Mouse (Mus musculus) embryonic facial prominence, embryonic 11.5 days (tissue): ENCODE measurements around the gene Hist1h2bp. TPM values are rescaled to one million over a fixed set of nuclear protein-coding genes. Genes with fewer than 3 reads are reported as not detected.
"Not testable (repeated sequence)": the region's sequence is repeated elsewhere in the genome, so short reads cannot be mapped to it uniquely, and the experiment has no call there.

Experiments
- ATAC-seq: fragments of 200-750 bp; cut with Nextera tagmentation; replicated peaks from 2 replicates; pipeline ENCODE4 v1.8.0; 2017; ENCODE audit warnings: low read depth; ENCODE audit not compliant: insufficient number of reproducible peaks, low FRiP score, low TSS enrichment
- DNase-seq: peaks from one replicate; pipeline ENCODE4 v3.0.0-alpha.2; 2015; ENCODE audit warnings: low spot score
- H3K27ac ChIP-seq: fragments of 300-500 bp; sonication (generic); replicated peaks from 2 replicates; pipeline ENCODE4 v1.5.1; 2014; ENCODE audit warnings: mild to moderate bottlenecking, low read depth, low read length, control low read depth
- H3K27me3 ChIP-seq: fragments of 300-500 bp; sonication (generic); 2 replicates; pipeline ENCODE4 v1.6.1; 2014; ENCODE audit warnings: mild to moderate bottlenecking, low read length, moderate library complexity, mixed read lengths; ENCODE audit not compliant: control insufficient read depth, insufficient read depth
- H3K36me3 ChIP-seq: fragments of 300-500 bp; sonication (generic); replicated peaks from 2 replicates; pipeline ENCODE4 v1.6.1; 2014; ENCODE audit warnings: low read depth, mild to moderate bottlenecking, low read length, moderate library complexity, mixed read lengths; ENCODE audit not compliant: control insufficient read depth, insufficient read depth
- H3K4me1 ChIP-seq: fragments of 300-500 bp; sonication (generic); 2 replicates; pipeline ENCODE4 v1.6.1; 2014; ENCODE audit warnings: low read length, mixed read lengths; ENCODE audit not compliant: control insufficient read depth, insufficient read depth
- H3K4me2 ChIP-seq: fragments of 300-500 bp; sonication (generic); 2 replicates; pipeline ENCODE4 v1.6.1; 2014; ENCODE audit warnings: low read depth, mild to moderate bottlenecking, control low read depth, low read length, moderate library complexity
- H3K4me3 ChIP-seq: fragments of 300-500 bp; sonication (generic); 2 replicates; pipeline ENCODE4 v1.5.1; 2014; ENCODE audit warnings: low read depth, low read length, control low read depth
- H3K9ac ChIP-seq: fragments of 300-500 bp; sonication (generic); replicated peaks from 2 replicates; pipeline ENCODE4 v1.6.1; 2014; ENCODE audit warnings: mild to moderate bottlenecking, control low read depth, low read length
- H3K9me3 ChIP-seq: fragments of 300-500 bp; sonication (generic); replicated peaks from 2 replicates; pipeline ENCODE4 v1.6.1; 2016; ENCODE audit warnings: mild to moderate bottlenecking, low read length, inconsistent platforms, mixed read lengths; ENCODE audit not compliant: control insufficient read depth
- WGBS: fragments of 180-500 bp; shearing (Covaris S2); extraction: QIAGEN DNeasy Blood & Tissue Kit; methylation state at CpG from one replicate; pipeline ENCODE4 v1.1.7; 2014; 5-methylcytosine and 5-hydroxymethylcytosine counted together
- polyA plus RNA-seq: library from polyadenylated mRNA; unstranded; fragments of >200 nt; fragmentation: Nextera tagmentation; extraction: Ambion mirVana; gene quantifications from 2 replicates; pipeline ENCODE4 v1.2.1, GENCODE M21; 2014

The Hist1h2bp gene
- polyA plus RNA-seq, 1 experiment from 2014 or later, result 3.1 TPM

DNA sequence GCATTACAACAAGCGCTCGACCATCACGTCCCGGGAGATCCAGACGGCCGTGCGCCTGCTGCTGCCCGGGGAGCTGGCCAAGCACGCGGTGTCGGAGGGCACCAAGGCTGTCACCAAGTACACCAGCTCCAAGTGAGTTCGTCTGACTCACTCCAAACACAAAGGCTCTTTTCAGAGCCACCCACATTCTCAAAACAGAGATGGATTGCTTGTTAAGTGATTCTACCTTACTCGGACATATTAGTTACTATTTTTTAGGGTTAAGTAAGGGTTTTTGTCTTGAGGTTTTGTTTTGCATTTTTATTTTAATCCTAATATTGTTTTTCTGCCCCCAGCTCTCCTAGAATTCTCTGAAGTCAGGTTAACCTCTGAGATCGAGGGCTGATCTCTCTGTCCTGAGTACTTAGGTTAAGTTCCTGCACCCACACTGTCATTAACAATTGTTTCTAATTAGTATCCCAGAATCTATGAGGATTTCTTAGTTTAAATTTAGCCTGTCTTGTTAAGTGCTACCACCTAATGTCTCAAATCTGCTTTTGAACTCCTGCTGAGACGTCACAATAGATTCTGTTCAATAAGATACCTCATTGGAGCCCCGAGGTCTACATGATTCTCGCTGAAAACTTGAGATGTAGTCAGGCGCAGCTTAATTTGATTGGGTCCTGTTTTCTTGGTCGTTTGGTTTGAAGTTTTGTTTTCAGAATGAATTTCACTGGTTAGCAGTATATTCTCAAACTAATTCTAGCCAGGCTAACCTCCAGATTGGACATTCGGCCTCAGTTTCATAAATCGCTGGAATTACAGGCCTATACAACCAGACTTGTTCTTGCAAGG lies 716 bp downstream of the Hist1h2bp start:
- Histone ChIP-seq H3K36me3 (no peaks in the 10 kb centered on the region), H3K9me3 (no peaks in the 10 kb centered on the region), H3K27me3 (no peaks in the 10 kb centered on the region), H3K4me1 (no peaks in the 10 kb centered on the region), H3K9ac (peak overlapping the region; percentile 55), H3K4me3 (peak overlapping the region; percentile 21), H3K4me2 (peak overlapping the region; percentile 28), H3K27ac (peak overlapping the region; percentile 85)
- 16% methylated on average over 13 of the region's 21 CpGs for WGBS
- peak; percentile 64 for DNase-seq
- ATAC-seq, result no peak

DNA sequence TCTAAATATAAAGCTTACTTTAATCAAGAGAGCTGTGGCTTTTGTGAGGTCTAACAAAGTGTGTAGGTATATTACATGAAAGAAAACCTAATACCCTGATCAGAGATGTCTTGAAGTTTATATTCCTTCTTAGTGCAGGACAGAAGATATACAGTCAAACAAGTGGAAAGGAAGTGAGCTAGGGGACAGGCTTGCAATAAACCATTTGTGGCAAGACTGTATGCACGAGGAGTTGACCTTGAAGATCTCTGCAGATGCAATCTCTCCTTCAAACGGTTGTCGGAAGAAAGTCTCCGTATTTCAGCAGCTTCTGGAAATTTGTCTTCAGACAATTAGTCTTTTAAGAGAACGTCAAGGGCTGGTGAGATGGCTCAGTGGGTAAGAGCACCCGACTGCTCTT lies 2.7 kb downstream of the Hist1h2bp start:
- Histone ChIP-seq H3K27me3 (no peaks in the 10 kb centered on the region), H3K4me1 (no peaks in the 10 kb centered on the region), H3K4me3 (no peak overlapping the region), H3K36me3 (no peaks in the 10 kb centered on the region), H3K9me3 (no peaks in the 10 kb centered on the region), H3K4me2 (no peak overlapping the region), H3K9ac (no peak overlapping the region), H3K27ac (no peak overlapping the region)
- DNase-seq (no peak), ATAC-seq (no peak)
- 65% methylated on average over 6 of the region's 6 CpGs for WGBS

DNA sequence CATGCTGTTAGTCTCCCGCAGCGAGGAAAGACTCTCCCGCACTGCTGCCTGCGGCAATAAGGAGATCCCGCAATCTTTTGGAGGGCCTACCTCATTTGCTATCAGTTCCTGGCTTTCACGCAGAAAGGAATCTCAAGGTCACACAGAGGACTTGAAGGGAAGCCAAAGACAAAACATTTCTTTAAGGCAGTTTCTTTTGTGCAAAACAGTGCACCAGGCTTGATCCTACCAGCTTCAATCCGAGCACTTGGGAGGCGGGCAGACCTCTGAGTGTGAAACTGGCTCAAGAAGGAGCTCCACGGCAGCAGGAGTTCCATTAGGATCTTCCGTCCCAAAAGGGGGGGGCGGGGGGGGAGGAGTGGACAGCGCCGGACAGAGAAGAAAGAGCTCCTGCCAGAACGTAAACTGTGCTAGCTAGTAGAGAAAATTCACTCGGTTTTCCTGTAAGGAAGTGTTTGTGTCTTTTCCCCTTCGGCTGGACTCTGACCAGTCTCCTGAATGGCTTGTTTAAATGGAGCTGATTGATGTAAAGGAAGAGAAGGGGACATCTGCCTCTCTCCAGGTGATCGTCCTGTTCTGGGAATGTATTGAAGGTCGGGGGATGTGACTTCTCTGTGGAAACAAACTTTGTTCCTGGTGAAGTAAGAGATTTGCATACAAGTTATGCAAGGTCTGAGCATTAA lies 3.5 kb downstream of the Hist1h2bp start:
- H3K27ac ChIP-seq, result peak overlapping the region; percentile 31
- no peak overlapping the region for H3K4me3 ChIP-seq
- H3K4me1 ChIP-seq, result no peaks in the 10 kb centered on the region
- peak overlapping the region; percentile 2 for H3K9ac ChIP-seq
- no peaks in the 10 kb centered on the region for H3K9me3 ChIP-seq
- peak; percentile 26 for DNase-seq
- H3K27me3 ChIP-seq, result no peaks in the 10 kb centered on the region
- 8% methylated on average over 17 of the region's 18 CpGs for WGBS
- no peaks in the 10 kb centered on the region for H3K36me3 ChIP-seq
- no peak for ATAC-seq
- peak overlapping the region; percentile 10 for H3K4me2 ChIP-seq

DNA sequence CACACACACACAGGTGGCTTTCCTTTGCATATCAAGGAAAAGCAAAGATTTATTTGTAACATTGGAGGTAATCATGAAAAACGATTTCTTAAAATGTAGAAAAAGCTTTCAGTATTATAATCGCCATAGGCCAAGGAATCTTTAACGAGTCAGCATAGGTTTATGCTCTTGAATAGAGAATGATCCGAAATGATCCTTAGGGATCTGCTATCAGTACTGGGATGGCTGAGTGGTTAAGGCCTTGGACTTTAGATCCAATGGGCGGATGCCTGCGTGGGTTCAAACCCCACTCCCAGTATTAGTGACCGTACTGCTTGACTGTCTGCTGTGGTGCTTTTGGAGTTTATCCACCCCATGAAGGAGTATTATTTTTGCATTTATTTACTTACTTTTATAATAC lies 8.3 kb downstream of the Hist1h2bp start:
- DNase-seq (no peak), ATAC-seq (no peak)
- Histone ChIP-seq H3K4me1 (no peaks in the 10 kb centered on the region), H3K4me2 (no peak overlapping the region), H3K27ac (no peak overlapping the region), H3K9ac (no peak overlapping the region), H3K9me3 (no peaks in the 10 kb centered on the region), H3K27me3 (no peaks in the 10 kb centered on the region), H3K36me3 (no peaks in the 10 kb centered on the region), H3K4me3 (no peak overlapping the region)
- WGBS, result 94% methylated on average over 7 of the region's 7 CpGs

DNA sequence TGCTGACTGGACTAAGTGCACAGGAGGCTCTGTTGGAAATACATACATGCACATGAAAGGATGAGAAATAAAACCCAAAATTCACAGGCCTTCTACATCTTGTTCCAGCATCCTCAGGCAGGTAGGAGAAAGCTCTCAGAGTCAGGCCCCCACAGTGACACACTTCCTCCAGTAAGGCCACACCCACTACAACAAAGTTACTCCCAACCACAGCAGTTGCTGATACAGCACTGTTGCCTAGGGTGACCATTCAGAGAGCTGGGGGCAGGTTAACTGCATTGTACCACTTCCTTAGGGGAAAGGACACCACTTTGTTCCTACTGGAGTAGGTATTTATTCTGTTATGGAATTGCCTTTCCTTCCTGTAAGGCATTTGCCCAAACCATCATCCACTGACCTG lies 9.9 kb downstream of the Hist1h2bp start:
- H3K36me3 ChIP-seq, H3K4me3 ChIP-seq, H3K9ac ChIP-seq, H3K4me1 ChIP-seq, DNase-seq, ATAC-seq, H3K27ac ChIP-seq, H3K27me3 ChIP-seq, H3K4me2 ChIP-seq, H3K9me3 ChIP-seq: not testable (repeated sequence)

DNA sequence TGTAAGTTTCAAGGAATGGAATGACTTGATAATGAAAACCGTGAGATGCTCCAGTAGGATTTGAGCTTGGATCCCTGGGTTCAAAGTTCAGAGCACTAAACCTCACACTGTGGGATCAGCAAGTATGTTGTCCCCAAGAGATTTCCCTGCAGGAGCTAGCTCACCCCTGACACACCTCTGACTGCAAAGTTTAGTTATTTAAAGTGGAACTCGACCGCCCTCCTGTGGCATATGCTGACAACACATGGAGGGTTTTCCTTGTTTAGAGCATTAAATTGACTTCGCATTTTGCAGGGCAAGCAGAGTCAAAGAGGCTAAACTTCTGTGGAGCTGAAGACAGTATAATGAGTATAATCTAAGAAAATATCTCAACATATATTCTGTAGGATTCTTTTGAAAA lies 15.8 kb downstream of the Hist1h2bp start:
- not testable (repeated sequence) for H3K4me1 ChIP-seq, H3K36me3 ChIP-seq, H3K4me3 ChIP-seq, H3K9me3 ChIP-seq, H3K27me3 ChIP-seq, DNase-seq, H3K9ac ChIP-seq, H3K27ac ChIP-seq, H3K4me2 ChIP-seq
- peak; percentile 69 for ATAC-seq
- no CpG with 5 or more reads among the region's 4 CpGs for WGBS

DNA sequence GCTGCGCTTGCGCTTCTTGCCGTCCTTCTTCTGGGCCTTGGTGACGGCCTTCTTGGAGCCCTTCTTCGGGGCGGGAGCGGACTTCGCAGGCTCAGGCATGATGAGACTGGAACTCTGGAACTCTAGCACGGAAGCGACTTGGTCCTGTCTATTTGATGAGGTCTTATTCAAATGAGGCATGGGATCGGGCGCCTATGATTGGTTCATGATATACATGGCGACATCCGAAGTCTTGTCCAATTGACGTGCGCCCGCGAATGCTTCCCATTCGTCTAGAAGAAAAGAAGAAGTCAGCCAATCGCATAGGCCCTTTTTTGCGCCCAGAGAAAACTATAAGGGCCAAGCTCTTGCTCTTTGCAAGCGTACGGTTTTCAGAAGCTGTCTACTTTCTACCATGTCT lies 22.8 kb downstream of the Hist1h2bp start, which contains the start of the genes Hist1h2bq and Hist1h2ao:
Gene Hist1h2bq, minus strand, starts transcription at position 125 of the 400 bp plus-strand sequence.
Gene Hist1h2ao, plus strand, starts transcription at position 393 of the 400 bp plus-strand sequence.
- ATAC-seq, result peak; percentile 97
- not testable (repeated sequence) for H3K27me3 ChIP-seq, H3K27ac ChIP-seq, H3K4me1 ChIP-seq, DNase-seq, H3K9ac ChIP-seq, H3K4me2 ChIP-seq, H3K9me3 ChIP-seq, H3K36me3 ChIP-seq, H3K4me3 ChIP-seq
- WGBS, result no CpG with 5 or more reads among the region's 23 CpGs

DNA sequence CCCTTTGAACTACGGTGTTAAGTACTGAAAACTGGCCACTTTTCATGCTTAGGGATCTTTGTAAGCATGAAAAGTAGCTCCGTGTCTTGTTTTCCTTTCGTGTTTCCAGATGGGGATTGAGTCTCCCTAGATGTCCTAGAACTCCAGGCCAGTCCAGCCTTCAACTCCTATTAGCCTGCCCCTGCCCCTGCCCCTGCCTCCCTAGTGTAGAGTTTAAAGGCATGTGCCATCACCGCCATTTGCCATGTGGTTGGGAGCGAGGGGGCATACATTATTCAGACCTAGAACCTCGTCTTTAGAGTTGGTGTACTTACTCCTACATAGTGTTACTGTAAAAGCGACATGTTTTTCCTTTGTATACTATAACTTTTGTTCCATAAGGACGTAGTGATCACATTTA lies 23.8 kb downstream of the Hist1h2bp start:
- DNase-seq, H3K4me1 ChIP-seq, H3K4me2 ChIP-seq, H3K9me3 ChIP-seq, H3K4me3 ChIP-seq, H3K27me3 ChIP-seq, H3K9ac ChIP-seq, H3K36me3 ChIP-seq, H3K27ac ChIP-seq: not testable (repeated sequence)
- ATAC-seq, result peak; percentile 21; the same call in 1 of the 2 replicates
- no CpG with 5 or more reads among the region's 8 CpGs for WGBS
